Mouse (Mus musculus): ENCODE measurements around the gene Pex10. TPM values are rescaled to one million over a fixed set of nuclear protein-coding genes. Genes with fewer than 3 reads are reported as not detected.

Gene Pex10
- polyA plus RNA-seq, 1 experiment from 2014 or later = 19.7 TPM

- no peak overlapping the region for H3K4me2 ChIP-seq (ENCODE audit: low read length)
- H3K9me3 ChIP-seq (replicated peaks; ENCODE audit: low read length) = no peaks in the 10 kb centered on the region
- H3K4me3 ChIP-seq (replicated peaks; ENCODE audit: low read depth, low read length) = no peak overlapping the region
- no peak for ATAC-seq (replicated peaks; ENCODE audit: low FRiP score, low read depth)
- DNase-seq (ENCODE audit: low spot score) = no peak
- no peak for TF ChIP-seq CTCF (IDR thresholded peaks at IDR 0.05; ENCODE audit: low read depth)
- peaks cover 36% of the 10 kb centered on the region for H3K27me3 ChIP-seq (ENCODE audit: insufficient read depth, low read length)
- H3K36me3 ChIP-seq (ENCODE audit: insufficient read depth, low read length) = no peaks in the 10 kb centered on the region
- H3K9ac ChIP-seq (ENCODE audit: low read depth, low read length) = no peak overlapping the region
- 0 out of 2 replicates have a peak, but pooled peaks cover 2% of the 10 kb centered on the region for H3K4me1 ChIP-seq (replicated peaks; ENCODE audit: insufficient read depth, low read length)
- H3K27ac ChIP-seq = no peak overlapping the region
- 17% methylated on average over 9 of the region's 9 CpGs for WGBS
These were observed 26.6 kb upstream of the Pex10 start for GRCm38 (mm10) chr4:155040197-155040596.

DNA sequence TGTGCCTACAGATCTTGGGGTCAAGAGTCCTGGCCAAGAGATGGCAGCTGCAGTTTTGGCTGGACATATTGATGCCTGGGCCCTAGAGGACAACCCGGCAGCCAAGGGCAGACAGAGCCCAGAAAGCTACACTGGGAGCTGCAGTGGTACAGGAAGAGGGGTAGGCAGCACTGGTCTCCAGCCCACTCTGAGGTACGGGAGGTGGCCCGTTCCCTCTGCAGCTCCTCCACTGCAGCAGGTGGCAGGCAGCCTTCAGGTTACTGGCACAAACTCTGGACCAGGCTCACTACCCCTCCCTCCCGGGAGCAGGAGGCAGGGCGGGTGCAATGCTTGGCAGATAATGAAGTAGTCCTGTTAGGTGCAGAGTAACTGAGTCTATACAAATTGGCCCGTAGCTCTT is 26.1 kb upstream of the Pex10 start:
- ATAC-seq (replicated peaks; ENCODE audit: low FRiP score, low read depth) (no peak), DNase-seq (ENCODE audit: low spot score) (no peak)
- Histone ChIP-seq H3K9ac (ENCODE audit: low read depth, low read length) (no peak overlapping the region), H3K9me3 (replicated peaks; ENCODE audit: low read length) (no peaks in the 10 kb centered on the region), H3K27me3 (ENCODE audit: insufficient read depth, low read length) (peaks cover 36% of the 10 kb centered on the region), H3K4me3 (replicated peaks; ENCODE audit: low read depth, low read length) (no peak overlapping the region), H3K4me1 (replicated peaks; ENCODE audit: insufficient read depth, low read length) (0 out of 2 replicates have a peak, but pooled peaks cover 2% of the 10 kb centered on the region), H3K36me3 (ENCODE audit: insufficient read depth, low read length) (no peaks in the 10 kb centered on the region), H3K4me2 (ENCODE audit: low read length) (no peak overlapping the region), H3K27ac (no peak overlapping the region)
- WGBS = 75% methylated on average over 6 of the region's 6 CpGs
- TF ChIP-seq CTCF (IDR thresholded peaks at IDR 0.05; ENCODE audit: low read depth) = no peak

DNA sequence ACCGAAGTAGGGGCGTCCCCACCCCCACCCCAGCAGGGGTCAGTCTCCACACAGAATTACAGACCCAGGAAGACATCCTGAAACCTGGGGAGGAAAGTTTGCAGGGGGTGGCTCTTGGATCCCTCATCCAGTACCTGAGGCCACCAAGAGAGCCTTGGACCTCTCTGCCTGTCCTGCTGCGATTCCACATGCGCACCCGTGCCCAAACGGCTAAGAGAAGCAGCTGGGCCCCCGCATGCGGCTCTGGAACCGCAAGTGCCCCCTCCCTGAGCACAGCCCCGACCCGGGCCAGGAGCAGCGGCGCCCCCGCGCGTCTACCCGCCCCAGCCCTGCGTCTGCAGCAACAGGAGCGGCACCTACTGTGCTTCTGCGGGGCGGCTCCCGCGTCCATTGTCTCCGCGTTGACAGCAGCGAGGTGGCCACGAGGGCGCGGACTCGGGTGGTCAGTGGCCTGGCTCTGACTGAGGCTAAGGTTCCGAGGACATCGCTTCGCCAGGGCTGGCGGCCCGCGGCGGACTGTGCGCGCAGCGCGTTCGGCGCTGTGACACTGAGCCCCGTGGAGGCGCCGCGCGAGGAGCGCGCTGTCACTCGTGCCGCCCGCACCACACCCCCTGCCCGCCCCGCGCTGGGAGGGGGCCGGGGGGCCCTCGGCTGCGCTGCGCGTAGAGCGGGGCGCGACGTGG is 24.1 kb upstream of the Pex10 start:
- 0 out of 2 replicates have a peak, but pooled peaks cover 2% of the 10 kb centered on the region for H3K4me1 ChIP-seq (replicated peaks; ENCODE audit: insufficient read depth, low read length)
- H3K36me3 ChIP-seq (ENCODE audit: insufficient read depth, low read length) = no peaks in the 10 kb centered on the region
- peak overlapping the region; percentile 48 for H3K4me2 ChIP-seq (ENCODE audit: low read length)
- H3K9me3 ChIP-seq (replicated peaks; ENCODE audit: low read length) = no peaks in the 10 kb centered on the region
- ATAC-seq (replicated peaks; ENCODE audit: low FRiP score, low read depth) = no peak
- peak overlapping the region; percentile 21; the same call in 1 of the 2 replicates for H3K4me3 ChIP-seq (replicated peaks; ENCODE audit: low read depth, low read length)
- no peak overlapping the region for H3K27ac ChIP-seq
- H3K9ac ChIP-seq (ENCODE audit: low read depth, low read length) = no peak overlapping the region
- WGBS = 4% methylated on average over 60 of the region's 65 CpGs
- DNase-seq (ENCODE audit: low spot score) = no peak
- no peak for TF ChIP-seq CTCF (IDR thresholded peaks at IDR 0.05; ENCODE audit: low read depth)
- peaks cover 36% of the 10 kb centered on the region for H3K27me3 ChIP-seq (ENCODE audit: insufficient read depth, low read length)

DNA sequence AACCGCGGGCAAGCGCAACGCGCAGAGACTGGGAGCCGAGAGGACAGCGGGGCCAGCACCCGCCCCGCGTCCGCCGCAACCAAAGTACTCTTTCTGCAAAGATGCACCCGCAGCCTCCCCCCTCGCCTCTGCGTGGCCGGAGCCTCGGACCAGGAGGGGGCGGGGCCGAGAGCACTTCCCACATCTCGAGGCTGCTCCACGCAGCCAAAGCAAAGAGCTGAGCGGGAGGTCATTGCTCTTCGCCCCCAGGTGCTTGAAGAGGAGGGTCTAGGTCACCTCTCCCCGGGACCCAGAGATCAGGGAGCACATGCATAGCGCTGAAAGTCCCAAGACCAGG is 23.6 kb upstream of the Pex10 start:
- no peaks in the 10 kb centered on the region for H3K9me3 ChIP-seq (replicated peaks; ENCODE audit: low read length)
- 2% methylated on average over 25 of the region's 25 CpGs for WGBS
- H3K27me3 ChIP-seq (ENCODE audit: insufficient read depth, low read length) = peaks cover 36% of the 10 kb centered on the region

DNA sequence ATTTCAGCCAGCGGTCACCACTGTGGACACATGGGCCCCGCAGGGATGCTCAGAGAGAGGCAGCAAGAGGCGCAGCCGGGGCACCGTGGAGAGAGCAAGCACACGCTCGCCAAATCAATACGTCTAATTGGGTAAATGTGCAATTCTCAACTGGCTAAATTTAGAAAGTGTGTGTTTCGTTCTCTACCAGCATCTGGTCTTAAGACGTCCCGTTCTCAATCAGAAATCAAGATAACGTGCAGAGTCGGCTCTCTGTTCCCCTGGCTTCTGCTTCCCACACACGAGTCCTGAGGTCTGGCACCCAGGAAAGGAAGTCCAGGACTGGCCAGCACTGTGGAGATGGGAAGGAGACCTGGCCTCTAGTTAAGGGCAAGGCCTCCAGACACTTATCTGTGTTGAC is 20.2 kb upstream of the Pex10 start:
- WGBS = 85% methylated on average over 14 of the region's 14 CpGs
- Histone ChIP-seq H3K9me3 (replicated peaks; ENCODE audit: low read length) (no peaks in the 10 kb centered on the region), H3K27me3 (ENCODE audit: insufficient read depth, low read length) (peaks cover 26% of the 10 kb centered on the region), H3K4me2 (ENCODE audit: low read length) (no peak overlapping the region), H3K4me3 (replicated peaks; ENCODE audit: low read depth, low read length) (no peak overlapping the region), H3K27ac (no peak overlapping the region), H3K4me1 (replicated peaks; ENCODE audit: insufficient read depth, low read length) (0 out of 2 replicates have a peak, but pooled peaks cover 2% of the 10 kb centered on the region), H3K9ac (ENCODE audit: low read depth, low read length) (no peak overlapping the region), H3K36me3 (ENCODE audit: insufficient read depth, low read length) (no peaks in the 10 kb centered on the region)
- TF ChIP-seq CTCF (IDR thresholded peaks at IDR 0.05; ENCODE audit: low read depth) = no peak
- no peak for ATAC-seq (replicated peaks; ENCODE audit: low FRiP score, low read depth)
- no peak for DNase-seq (ENCODE audit: low spot score)

More for the DNA sequence above, 23.6 kb upstream of the Pex10 start:
- H3K9ac ChIP-seq (ENCODE audit: low read depth, low read length) = no peak overlapping the region
- H3K4me1 ChIP-seq (replicated peaks; ENCODE audit: insufficient read depth, low read length) = 0 out of 2 replicates have a peak, but pooled peaks cover 2% of the 10 kb centered on the region
- peak overlapping the region; percentile 21; the same call in 1 of the 2 replicates for H3K4me3 ChIP-seq (replicated peaks; ENCODE audit: low read depth, low read length)
- H3K27ac ChIP-seq = no peak overlapping the region
- peak overlapping the region; percentile 48 for H3K4me2 ChIP-seq (ENCODE audit: low read length)
- ATAC-seq (replicated peaks; ENCODE audit: low FRiP score, low read depth) = no peak
- no peaks in the 10 kb centered on the region for H3K36me3 ChIP-seq (ENCODE audit: insufficient read depth, low read length)
- TF ChIP-seq CTCF (IDR thresholded peaks at IDR 0.05; ENCODE audit: low read depth) = no peak
- no peak for DNase-seq (ENCODE audit: low spot score)

DNA sequence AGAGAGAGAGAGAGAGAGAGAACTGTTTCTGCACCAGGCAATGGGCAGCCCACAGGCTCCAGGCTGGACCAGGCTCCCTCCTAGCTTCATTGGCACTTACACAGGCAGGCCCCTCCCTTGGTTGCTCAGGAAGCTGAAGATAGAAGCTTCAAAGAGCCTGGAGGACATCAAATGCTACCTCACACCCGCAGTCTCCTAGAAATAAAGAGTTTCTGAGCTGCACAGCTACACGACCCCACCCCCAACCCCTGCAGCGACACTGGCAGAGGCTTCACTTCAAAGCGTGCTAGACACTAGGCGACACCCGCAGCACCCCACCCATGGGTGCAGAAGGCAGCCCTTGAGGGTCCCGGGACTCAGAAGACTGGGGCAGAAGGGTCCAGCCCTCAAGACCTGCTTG is 16.7 kb upstream of the Pex10 start:
- WGBS = 46% methylated on average over 7 of the region's 7 CpGs
- no peak for TF ChIP-seq CTCF (IDR thresholded peaks at IDR 0.05; ENCODE audit: low read depth)
- Histone ChIP-seq H3K9ac (ENCODE audit: low read depth, low read length) (no peak overlapping the region), H3K36me3 (ENCODE audit: insufficient read depth, low read length) (no peaks in the 10 kb centered on the region), H3K9me3 (replicated peaks; ENCODE audit: low read length) (no peaks in the 10 kb centered on the region), H3K27me3 (ENCODE audit: insufficient read depth, low read length) (no peaks in the 10 kb centered on the region), H3K27ac (no peak overlapping the region), H3K4me3 (replicated peaks; ENCODE audit: low read depth, low read length) (no peak overlapping the region), H3K4me1 (replicated peaks; ENCODE audit: insufficient read depth, low read length) (no peaks in the 10 kb centered on the region), H3K4me2 (ENCODE audit: low read length) (no peak overlapping the region)
- DNase-seq (ENCODE audit: low spot score) (no peak), ATAC-seq (replicated peaks; ENCODE audit: low FRiP score, low read depth) (no peak)

Data from kidney, postnatal 0 days (tissue).